Mouse (Mus musculus): Measurements from ENCODE around the gene Mobp. TPM values are rescaled to one million over a fixed set of nuclear protein-coding genes. Genes with fewer than 3 reads are reported as not detected.

The Mobp gene
- polyA plus RNA-seq, 1 experiment from 2014 or later, result not detected

DNA sequence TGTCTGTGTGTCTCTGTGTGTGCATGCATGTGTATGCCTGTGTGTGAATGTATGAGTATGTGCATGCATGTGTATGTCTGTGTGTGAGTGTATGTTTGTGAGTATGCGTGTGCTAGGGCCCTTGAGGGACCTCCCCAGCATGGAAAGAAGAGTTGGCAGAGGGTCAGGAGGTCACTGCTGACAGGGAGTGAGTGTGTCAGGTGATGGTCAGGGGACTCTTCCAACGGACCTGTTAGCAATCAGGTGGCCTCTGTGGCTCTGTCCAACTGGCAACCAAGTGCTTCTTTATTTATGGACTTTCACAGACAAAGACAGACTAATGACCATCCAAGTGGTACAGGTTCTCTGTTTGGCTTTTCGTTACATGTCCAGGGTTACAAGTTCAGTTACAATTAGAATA, 69.9 kb downstream of the Mobp start:
- no peak for ATAC-seq
- WGBS, result 57% methylated on average over 3 of the region's 3 CpGs
- no peak overlapping the region for H3K9ac ChIP-seq (ENCODE audit: low read depth, low read length)

More for the DNA sequence above, 69.9 kb downstream of the Mobp start:
- Histone ChIP-seq H3K36me3 (ENCODE audit: control insufficient read depth, insufficient read depth, low read length) (no peaks in the 10 kb centered on the region), H3K27me3 (replicated peaks; ENCODE audit: control insufficient read depth, insufficient read depth, low read length) (no peaks in the 10 kb centered on the region), H3K9me3 (ENCODE audit: control insufficient read depth, low read length) (no peaks in the 10 kb centered on the region), H3K4me3 (ENCODE audit: low read length) (no peak overlapping the region), H3K27ac (ENCODE audit: low read length) (no peak overlapping the region), H3K4me2 (ENCODE audit: low read depth, low read length) (no peak overlapping the region), H3K4me1 (ENCODE audit: control insufficient read depth, insufficient read depth, low read length) (peaks cover 2% of the 10 kb centered on the region; the same call in 1 of the 2 replicates)

Other genes starting within 250 kb of the Mobp start
- gene Gorasp1, start 212.1 kb upstream of the Mobp start, polyA plus RNA-seq (2015; fragmentation: Nextera tagmentation; extraction: Ambion mirVana), result 39.3 and 39.5 TPM in 2 replicates
- 0.04 TPM in 1 of 2 replicates, not detected in the other for gene Ttc21a, start 212.1 kb upstream of the Mobp start, polyA plus RNA-seq (2015; fragmentation: Nextera tagmentation; extraction: Ambion mirVana)
- gene Csrnp1, start 165.0 kb upstream of the Mobp start, polyA plus RNA-seq (2015; fragmentation: Nextera tagmentation; extraction: Ambion mirVana), result 5.0 and 5.1 TPM in 2 replicates
- 0.06 and 0.07 TPM in 2 replicates for gene Xirp1, start 126.1 kb upstream of the Mobp start, polyA plus RNA-seq (2015; fragmentation: Nextera tagmentation; extraction: Ambion mirVana)
- 8.3 and 9.2 TPM in 2 replicates for gene Cx3cr1, start 79.8 kb upstream of the Mobp start, polyA plus RNA-seq (2015; fragmentation: Nextera tagmentation; extraction: Ambion mirVana)
- gene Ccr8, start 57.6 kb upstream of the Mobp start, polyA plus RNA-seq (2015; fragmentation: Nextera tagmentation; extraction: Ambion mirVana), result 0.70 and 0.72 TPM in 2 replicates
- gene Slc25a38, start 39.3 kb upstream of the Mobp start, polyA plus RNA-seq (2015; fragmentation: Nextera tagmentation; extraction: Ambion mirVana), result 24.3 and 28.9 TPM in 2 replicates
- 1,264 and 1,381 TPM in 2 replicates for gene Rpsa, start 22.0 kb upstream of the Mobp start, polyA plus RNA-seq (2015; fragmentation: Nextera tagmentation; extraction: Ambion mirVana)
- gene Myrip, start 151.8 kb downstream of the Mobp start, polyA plus RNA-seq (2015; fragmentation: Nextera tagmentation; extraction: Ambion mirVana), result 0.87 and 0.94 TPM in 2 replicates